Mouse (Mus musculus) lung, adult 2 months (tissue): ENCODE results near the gene Ranbp1.
A peak's percentile ranks its signal among the peaks of the same experiment; 100 is the strongest.

ENCODE experiments used
- CTCF ChIP-seq: fragments of 200-500 bp; IDR thresholded peaks from 2 replicates; pipeline ENCODE4 v1.5.1; 2011; ENCODE audit warnings: mild to moderate bottlenecking, low read length, control low read depth; ENCODE audit not compliant: insufficient read depth
- POLR2A ChIP-seq: fragments of 200-500 bp; IDR thresholded peaks from 2 replicates; pipeline ENCODE4 v1.6.1; 2011; ENCODE audit warnings: low read depth, mild to moderate bottlenecking, control low read depth, low read length, borderline replicate concordance; ENCODE audit errors: extremely low read depth

DNA sequence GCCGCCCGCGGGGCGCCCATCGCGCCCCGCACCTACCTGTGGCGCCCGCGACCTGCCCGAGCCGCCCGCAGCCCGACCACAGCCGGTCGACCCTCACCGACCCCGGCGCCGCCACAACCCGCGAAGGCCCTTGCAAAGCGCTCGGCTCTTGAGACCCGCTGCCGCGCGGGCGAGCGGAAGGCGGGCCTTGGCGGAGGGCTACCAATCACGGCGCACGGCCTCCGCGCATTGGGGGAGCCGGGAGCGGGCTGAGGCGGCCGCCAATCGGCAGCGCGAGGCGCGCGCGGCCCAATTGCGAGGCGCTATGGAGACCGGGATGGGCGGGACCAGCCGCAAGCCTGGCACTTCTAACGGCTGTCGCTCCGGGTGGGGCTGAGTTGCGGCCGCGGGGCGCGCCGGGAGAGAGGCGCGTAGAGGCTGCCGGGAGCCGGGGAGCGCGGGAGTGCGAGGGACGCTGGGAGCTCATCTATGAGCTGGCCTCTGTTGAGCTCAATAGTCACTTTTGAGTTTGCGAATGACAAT, 40.6 kb upstream of the Ranbp1 start, which contains the start of gene Dgcr8:
- TF ChIP-seq CTCF (no peak), POLR2A (peak; percentile 46; the same call in 1 of the 2 replicates)
